Mouse (Mus musculus): ENCODE results near the gene Taar4. TPM values are rescaled to one million over a fixed set of nuclear protein-coding genes. Genes with fewer than 3 reads are reported as not detected.

The Taar4 gene
- total RNA-seq (2023) = not detected

DNA sequence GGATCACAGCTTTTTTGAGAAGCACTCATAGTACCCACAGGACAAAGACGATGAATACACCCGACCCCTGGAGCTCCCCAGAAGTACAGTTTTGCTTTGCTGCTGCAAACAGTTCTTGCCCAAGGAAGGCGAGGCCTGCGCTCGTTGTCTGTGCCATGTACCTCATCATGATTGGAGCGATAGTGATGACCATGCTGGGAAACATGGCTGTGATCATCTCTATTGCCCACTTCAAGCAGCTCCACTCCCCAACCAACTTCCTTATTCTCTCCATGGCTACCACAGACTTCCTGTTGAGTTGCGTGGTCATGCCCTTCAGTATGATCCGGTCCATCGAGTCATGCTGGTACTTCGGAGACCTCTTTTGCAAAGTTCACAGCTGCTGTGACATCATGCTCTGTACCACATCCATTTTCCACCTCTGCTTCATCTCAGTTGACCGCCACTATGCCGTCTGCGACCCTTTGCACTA, at the start of gene Taar4:
TSS of gene Taar4 (plus strand) at position 51 of the 472 bp plus-strand sequence.

DNA sequence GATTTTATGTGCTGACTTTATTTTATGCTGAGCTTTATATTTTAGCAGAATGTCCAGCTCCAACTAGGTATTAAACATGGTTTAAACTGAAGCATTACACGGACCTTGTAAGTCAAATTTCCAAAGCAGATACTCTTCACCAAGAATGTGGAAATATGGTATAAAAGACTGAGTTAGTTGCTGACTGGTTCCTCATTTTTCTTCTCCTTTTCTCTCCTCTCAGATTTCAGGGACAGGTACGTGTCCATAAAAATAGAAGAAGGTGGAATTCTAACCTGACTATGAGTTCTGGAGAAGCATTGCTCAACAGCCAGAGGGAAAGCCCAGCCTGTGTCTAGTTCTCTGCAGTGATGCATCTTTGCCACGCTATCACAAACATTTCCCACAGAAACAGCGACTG, 40.2 kb upstream of the Taar4 start, which contains the start of gene Taar1:
TSS of gene Taar1 (plus strand) at position 301 of the 400 bp plus-strand sequence.

GRCm38 (mm10) chr10:23938312-23938711, 22.0 kb upstream of the Taar4 start, which contains the start of gene Taar2:
TSS of gene Taar2 (plus strand) at chr10:23938572.

GRCm38 (mm10) chr10:23949508-23950005, 10.7 kb upstream of the Taar4 start, which contains the start of gene Taar3:
TSS of gene Taar3 (plus strand) at chr10:23949558.

DNA sequence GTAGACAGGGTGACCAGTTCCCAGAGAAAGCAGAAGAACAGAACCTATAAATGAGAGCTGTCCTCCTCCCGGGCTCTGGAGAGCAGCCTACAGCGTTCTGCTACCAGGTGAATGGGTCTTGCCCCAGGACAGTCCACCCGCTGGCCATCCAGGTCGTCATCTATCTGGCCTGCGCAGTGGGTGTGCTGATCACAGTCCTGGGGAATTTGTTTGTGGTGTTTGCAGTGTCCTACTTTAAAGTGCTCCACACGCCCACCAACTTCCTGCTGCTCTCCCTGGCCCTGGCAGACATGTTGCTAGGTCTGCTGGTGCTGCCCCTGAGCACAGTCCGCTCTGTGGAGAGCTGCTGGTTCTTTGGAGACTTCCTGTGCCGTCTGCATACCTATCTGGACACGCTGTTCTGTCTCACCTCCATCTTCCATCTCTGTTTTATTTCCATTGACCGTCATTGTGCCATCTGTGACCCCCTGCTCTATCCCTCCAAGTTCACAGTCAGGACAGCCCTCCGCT, 10.4 kb downstream of the Taar4 start, which contains the start of gene Taar5:
TSS of gene Taar5 (plus strand) at position 51 of the 510 bp plus-strand sequence.

DNA sequence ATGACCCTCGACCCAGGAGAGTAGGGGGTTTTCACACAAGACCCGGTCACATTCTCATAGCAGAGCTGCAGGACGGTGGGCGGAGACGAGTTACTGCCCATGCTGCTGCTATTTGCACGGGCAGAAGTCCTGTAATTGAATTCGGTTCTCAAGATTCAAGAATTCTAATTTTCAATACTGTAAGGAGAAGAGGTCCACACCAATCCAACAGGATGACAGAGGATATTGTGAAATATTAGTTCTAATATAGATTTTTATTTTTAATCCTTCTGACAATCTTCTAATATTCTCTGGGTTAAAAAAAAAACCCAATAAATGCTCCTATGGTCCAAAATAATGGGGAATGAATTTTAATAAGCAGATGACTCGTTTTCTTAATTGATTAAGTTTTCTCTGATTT, 25.3 kb downstream of the Taar4 start, which contains the start of gene Taar6:
TSS of gene Taar6 (minus strand) at position 101 of the 400 bp plus-strand sequence.

GRCm38 (mm10) chr10:23993381-23993780, 33.1 kb downstream of the Taar4 start, which contains the start of gene Taar7a:
TSS of gene Taar7a (minus strand) at chr10:23993481.

DNA sequence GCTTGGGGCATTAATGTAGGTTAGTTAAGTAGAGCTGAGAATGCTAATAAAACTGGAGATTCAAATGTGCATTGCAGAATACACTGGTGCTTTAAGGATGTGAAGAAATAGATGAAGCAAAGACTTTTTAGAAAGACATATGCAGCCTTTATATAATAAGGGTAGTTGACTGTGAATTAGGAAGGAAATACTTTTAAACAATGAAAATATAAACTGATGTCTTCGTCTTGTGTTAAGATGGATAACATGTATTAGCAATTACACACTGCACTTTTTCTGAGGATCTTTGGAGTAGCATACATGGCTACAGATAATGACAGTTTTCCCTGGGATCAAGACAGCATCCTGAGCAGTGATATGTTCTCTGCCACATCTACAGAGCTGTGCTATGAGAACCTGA, 39.3 kb downstream of the Taar4 start, which contains the start of gene Taar7b:
TSS of gene Taar7b (plus strand) at position 301 of the 400 bp plus-strand sequence.

Other genes starting within 250 kb of the Taar4 start
- gene Rps12, start 173.2 kb upstream of the Taar4 start, total RNA-seq (2023) = 1,000 to 10,000 TPM; 1,223 to 1,291 TPM
- under 1 TPM in 1 of 2 experiments, not detected in 1; 0.18 TPM for gene Slc18b1, start 163.5 kb upstream of the Taar4 start, total RNA-seq (2023)
- gene Vnn3, start 109.0 kb upstream of the Taar4 start, total RNA-seq (2023) = not detected
- gene Vnn1, start 65.8 kb upstream of the Taar4 start, total RNA-seq (2023) = not detected
- gene Taar1, start 40.1 kb upstream of the Taar4 start, total RNA-seq (2023) = not detected
- gene Taar2, start 21.9 kb upstream of the Taar4 start, total RNA-seq (2023) = not detected
- not detected for gene Taar3, start 10.9 kb upstream of the Taar4 start, total RNA-seq (2023)
- gene Taar5, start 10.2 kb downstream of the Taar4 start, total RNA-seq (2023) = not detected
- gene Taar6, start 25.2 kb downstream of the Taar4 start, total RNA-seq (2023) = not detected
- not detected for gene Taar7a, start 33.0 kb downstream of the Taar4 start, total RNA-seq (2023)
- not detected for gene Taar7b, start 39.4 kb downstream of the Taar4 start, total RNA-seq (2023)
- gene Taar7d, start 66.7 kb downstream of the Taar4 start, total RNA-seq (2023) = not detected
- not detected for gene Taar7e, start 77.1 kb downstream of the Taar4 start, total RNA-seq (2023)
- not detected for gene Taar7f, start 89.0 kb downstream of the Taar4 start, total RNA-seq (2023)
- gene Taar8a, start 116.0 kb downstream of the Taar4 start, total RNA-seq (2023) = not detected
- gene Taar8b, start 131.8 kb downstream of the Taar4 start, total RNA-seq (2023) = not detected
- not detected for gene Taar8c, start 141.4 kb downstream of the Taar4 start, total RNA-seq (2023)
- gene Taar9, start 149.0 kb downstream of the Taar4 start, total RNA-seq (2023) = not detected
- gene Stx7, start 188.8 kb downstream of the Taar4 start, total RNA-seq (2023) = 100 to 1,000 TPM; 104 to 126 TPM